Mouse (Mus musculus) liver, embryonic 12.5 days (tissue): ENCODE measurements around the gene Insig1. TPM values are rescaled to one million over a fixed set of nuclear protein-coding genes. Genes with fewer than 3 reads are reported as not detected.

ENCODE experiments used
- ATAC-seq: fragments of 200-750 bp; cut with Nextera tagmentation; 2 replicates; pipeline ENCODE4 v1.8.0; 2017; ENCODE audit warnings: moderate number of reproducible peaks, mild to moderate bottlenecking, moderate library complexity
- H3K27ac ChIP-seq: fragments of 300-500 bp; sonication (generic); 2 replicates; pipeline ENCODE4 v1.5.1; 2016; ENCODE audit warnings: mild to moderate bottlenecking
- H3K27me3 ChIP-seq: fragments of 300-500 bp; sonication (generic); replicated peaks from 2 replicates; pipeline ENCODE4 v1.6.1; 2016; ENCODE audit warnings: mild to moderate bottlenecking, moderate library complexity
- H3K36me3 ChIP-seq: fragments of 300-500 bp; sonication (generic); 2 replicates; pipeline ENCODE4 v1.6.1; 2016; ENCODE audit warnings: mild to moderate bottlenecking, moderate library complexity
- H3K4me1 ChIP-seq: fragments of 300-500 bp; sonication (generic); 2 replicates; pipeline ENCODE4 v1.6.1; 2016
- H3K4me2 ChIP-seq: fragments of 300-500 bp; sonication (generic); 2 replicates; pipeline ENCODE4 v1.6.1; 2016; ENCODE audit warnings: mild to moderate bottlenecking, moderate library complexity
- H3K4me3 ChIP-seq: fragments of 300-500 bp; sonication (generic); 2 replicates; pipeline ENCODE4 v1.5.1; 2016; ENCODE audit warnings: mild to moderate bottlenecking, moderate library complexity
- H3K9ac ChIP-seq: fragments of 300-500 bp; sonication (generic); 2 replicates; pipeline ENCODE4 v1.6.1; 2016; ENCODE audit warnings: mild to moderate bottlenecking, moderate library complexity
- H3K9me3 ChIP-seq: fragments of 300-500 bp; sonication (generic); replicated peaks from 2 replicates; pipeline ENCODE4 v1.6.1; 2016; ENCODE audit warnings: mild to moderate bottlenecking, moderate library complexity
- WGBS: fragments of 180-500 bp; shearing (Covaris S2); methylation state at CpG from one replicate; pipeline ENCODE4 v1.1.7; 2016; ENCODE audit not compliant: insufficient replicate concordance; 5-methylcytosine and 5-hydroxymethylcytosine counted together
- polyA plus RNA-seq: library from polyadenylated mRNA; unstranded; fragments of >200 nt; fragmentation: Nextera tagmentation; extraction: Ambion mirVana; gene quantifications from 2 replicates; pipeline ENCODE4 v1.2.1, GENCODE M21; 2016

Insig1 gene
- 51.5 and 58.2 TPM in 2 replicates for polyA plus RNA-seq

DNA sequence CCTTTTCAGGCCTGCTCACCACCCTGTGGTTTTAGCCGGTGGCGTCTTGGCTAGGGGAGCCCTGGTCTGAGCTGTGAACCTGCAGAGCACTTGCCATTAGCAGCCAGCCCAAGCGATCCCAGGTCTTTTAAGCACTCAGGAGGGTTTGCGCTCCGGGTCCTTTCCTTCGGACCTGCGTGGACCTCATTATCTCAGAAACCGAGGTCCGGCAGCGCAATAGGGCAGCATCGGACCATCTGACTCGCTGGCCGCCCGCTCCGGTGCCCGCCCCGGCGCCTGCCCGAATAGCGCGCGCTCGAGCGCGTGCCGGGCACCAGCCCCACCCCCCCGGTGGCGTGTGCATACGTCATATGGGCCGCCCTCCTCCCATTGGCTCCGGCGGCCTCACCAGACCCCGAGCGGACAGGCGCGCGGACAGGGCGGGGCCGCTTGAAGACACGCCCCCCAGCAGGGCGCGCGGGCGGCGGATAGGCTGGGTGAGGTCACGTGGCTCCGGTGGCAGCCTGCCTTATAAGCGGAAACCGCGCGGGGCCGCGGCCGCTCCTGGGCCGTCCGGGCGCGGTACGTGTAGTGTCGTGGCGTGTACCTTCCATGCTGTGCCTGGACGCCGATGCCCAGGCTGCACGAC, at the start of gene Insig1:
Insig1 (plus strand) TSS at position 536 of the 628 bp plus-strand sequence.
- peak within 1 kb of the TSS; percentile 96 for H3K4me2 ChIP-seq
- H3K36me3 ChIP-seq, result peaks cover 34% of the 10 kb centered on the region
- no peaks in the 10 kb centered on the region for H3K27me3 ChIP-seq
- H3K27ac ChIP-seq, result peak within 1 kb of the TSS; percentile 92
- H3K4me1 ChIP-seq, result peaks cover 64% of the 10 kb centered on the region
- WGBS, result under 1% methylated on average over 64 of the region's 64 CpGs
- no peaks in the 10 kb centered on the region for H3K9me3 ChIP-seq
- peak within 1 kb of the TSS; percentile 80 for H3K4me3 ChIP-seq
- ATAC-seq, result peak; percentile 89
- H3K9ac ChIP-seq, result peak within 1 kb of the TSS; percentile 85

DNA sequence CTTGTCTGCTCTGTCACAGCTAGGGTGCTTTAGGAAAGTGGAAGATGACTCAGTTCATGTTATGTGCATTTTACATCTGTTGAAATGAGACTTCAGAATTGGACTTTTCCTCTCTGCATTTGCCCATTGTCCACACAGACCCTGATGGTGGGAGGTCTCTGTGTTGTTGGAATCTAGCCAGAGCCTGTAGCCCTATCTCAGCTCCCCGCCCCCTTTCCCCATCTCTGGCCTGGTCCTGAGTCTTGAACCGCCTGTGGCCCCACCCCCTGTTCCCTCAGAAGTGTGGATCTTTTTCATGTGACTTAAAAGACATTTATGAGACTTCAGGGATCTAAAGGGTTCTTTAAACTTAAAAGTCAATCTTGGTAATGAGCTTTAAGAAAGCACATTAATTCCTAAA, 47.7 kb upstream of the Insig1 start:
- no peak overlapping the region for H3K4me2 ChIP-seq
- H3K27me3 ChIP-seq, result no peaks in the 10 kb centered on the region
- 47% methylated on average over 2 of the region's 2 CpGs for WGBS
- H3K9me3 ChIP-seq, result no peaks in the 10 kb centered on the region
- no peak overlapping the region for H3K9ac ChIP-seq
- H3K4me1 ChIP-seq, result no peaks in the 10 kb centered on the region
- H3K4me3 ChIP-seq, result no peak overlapping the region
- H3K27ac ChIP-seq, result no peak overlapping the region
- H3K36me3 ChIP-seq, result no peaks in the 10 kb centered on the region
- ATAC-seq, result no peak

DNA sequence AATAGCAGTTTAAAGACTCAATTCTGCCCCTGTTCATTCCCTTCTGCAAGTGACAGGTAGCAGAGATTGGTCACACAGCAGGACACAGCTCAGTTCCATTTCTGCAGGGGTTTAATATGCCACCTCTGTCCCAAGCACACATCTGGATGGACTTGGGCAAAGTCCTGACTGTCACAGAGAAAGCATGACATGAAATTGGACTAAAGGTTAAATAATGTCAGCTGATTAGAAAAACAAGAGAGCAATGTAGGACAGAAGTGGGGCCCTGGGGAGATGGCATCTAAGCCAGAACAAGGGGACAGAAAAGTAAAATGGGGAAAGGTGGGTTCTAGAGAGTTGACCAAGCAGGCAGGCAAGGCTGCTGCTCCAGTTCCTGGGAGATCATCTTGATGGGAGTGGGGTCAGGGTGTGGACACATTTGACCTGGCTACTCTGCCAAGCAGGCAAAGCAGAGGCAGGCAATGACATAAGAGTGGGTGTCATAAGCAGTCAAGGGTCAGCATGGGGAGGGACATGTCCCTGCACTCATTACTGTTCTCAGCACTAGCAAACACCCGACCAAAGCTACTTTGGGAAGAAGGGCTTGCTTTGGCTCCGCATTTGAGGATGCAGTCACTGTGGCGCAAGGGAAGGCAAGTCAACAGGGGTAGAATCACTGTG, 39.5 kb upstream of the Insig1 start:
- no peaks in the 10 kb centered on the region for H3K9me3 ChIP-seq
- H3K27me3 ChIP-seq, result no peaks in the 10 kb centered on the region; the same call in 1 of the 2 replicates
- H3K4me3 ChIP-seq, result no peak overlapping the region
- no peak overlapping the region for H3K9ac ChIP-seq
- no peaks in the 10 kb centered on the region for H3K36me3 ChIP-seq
- H3K27ac ChIP-seq, result no peak overlapping the region
- no peak for ATAC-seq
- H3K4me1 ChIP-seq, result no peaks in the 10 kb centered on the region; the same call in 1 of the 2 replicates
- H3K4me2 ChIP-seq, result no peak overlapping the region
- 72% methylated on average over 3 of the region's 3 CpGs for WGBS

DNA sequence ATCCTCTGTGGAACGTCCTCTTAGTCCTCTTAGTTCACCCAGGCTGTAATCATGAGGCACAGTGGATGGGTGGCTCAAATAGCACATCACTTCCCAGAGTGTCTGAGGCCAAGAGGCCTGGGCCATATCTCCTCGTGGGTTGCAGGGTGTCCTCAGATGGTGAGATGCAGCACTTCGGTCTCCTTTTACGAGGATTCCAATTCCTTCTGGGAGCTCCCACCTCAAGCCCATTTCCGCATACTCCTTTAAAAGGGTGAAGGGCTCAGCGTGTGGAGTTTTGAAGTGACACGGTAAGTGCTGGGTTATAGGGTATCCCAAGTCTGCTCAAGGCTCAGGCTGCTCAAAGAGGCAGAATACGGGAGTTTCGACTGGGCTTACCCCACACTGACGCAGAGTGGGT, 38.3 kb upstream of the Insig1 start:
- Histone ChIP-seq H3K27me3 (no peaks in the 10 kb centered on the region; the same call in 1 of the 2 replicates), H3K27ac (no peak overlapping the region), H3K36me3 (no peaks in the 10 kb centered on the region), H3K4me1 (peaks cover 4% of the 10 kb centered on the region), H3K9me3 (no peaks in the 10 kb centered on the region), H3K4me2 (no peak overlapping the region), H3K9ac (no peak overlapping the region), H3K4me3 (no peak overlapping the region)
- ATAC-seq, result no peak
- 75% methylated on average over 10 of the region's 10 CpGs for WGBS

DNA sequence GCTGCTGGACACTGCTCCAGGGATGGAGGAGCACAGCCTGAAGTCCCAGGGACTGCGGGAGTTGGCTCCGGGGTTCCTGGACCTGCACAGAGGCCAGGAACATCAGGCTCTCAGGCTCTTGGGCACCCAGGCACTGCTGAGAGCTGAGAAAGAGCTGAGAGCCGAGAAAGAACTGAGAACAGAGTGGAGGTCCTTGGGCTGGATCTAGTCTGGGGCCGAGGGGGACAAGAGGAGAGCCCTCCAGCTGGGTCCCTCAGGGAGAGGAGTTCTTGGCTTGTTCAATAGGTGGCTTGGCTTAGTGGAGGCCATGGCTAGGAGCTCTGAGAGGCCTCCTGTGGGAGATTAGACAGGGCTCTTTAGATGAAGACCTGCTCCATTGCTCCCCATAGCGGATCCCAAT, 37.9 kb upstream of the Insig1 start:
- no peak overlapping the region for H3K4me2 ChIP-seq
- H3K27ac ChIP-seq, result no peak overlapping the region
- H3K27me3 ChIP-seq, result no peaks in the 10 kb centered on the region; the same call in 1 of the 2 replicates
- no peak for ATAC-seq
- no peaks in the 10 kb centered on the region for H3K9me3 ChIP-seq
- H3K4me3 ChIP-seq, result no peak overlapping the region
- WGBS, result 60% methylated on average over 5 of the region's 5 CpGs
- no peaks in the 10 kb centered on the region for H3K36me3 ChIP-seq
- H3K9ac ChIP-seq, result no peak overlapping the region
- H3K4me1 ChIP-seq, result peaks cover 4% of the 10 kb centered on the region

DNA sequence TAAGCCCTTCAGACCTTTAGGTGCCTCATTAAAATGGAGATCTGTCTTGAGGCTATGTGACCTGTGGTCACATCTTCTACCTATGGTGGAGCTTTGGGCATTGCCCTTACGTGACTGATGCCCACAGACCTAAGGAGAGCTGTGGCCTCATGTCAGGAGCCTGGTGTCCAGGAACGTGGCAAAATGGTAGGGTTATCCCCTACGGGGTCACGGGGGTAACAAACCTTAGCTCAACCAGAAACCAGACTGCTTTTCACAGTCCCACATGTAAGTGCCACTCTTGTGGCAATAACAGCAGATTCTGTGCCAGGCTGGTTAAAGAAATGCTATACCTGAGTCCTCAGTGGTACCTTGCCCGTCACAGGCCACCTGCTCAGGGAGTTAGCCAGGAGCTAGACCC, 37.3 kb upstream of the Insig1 start:
- H3K27me3 ChIP-seq, result no peaks in the 10 kb centered on the region; the same call in 1 of the 2 replicates
- H3K36me3 ChIP-seq, result no peaks in the 10 kb centered on the region
- no peak overlapping the region for H3K4me3 ChIP-seq
- no peak overlapping the region for H3K9ac ChIP-seq
- WGBS, result 61% methylated on average over 5 of the region's 5 CpGs
- H3K27ac ChIP-seq, result no peak overlapping the region
- no peaks in the 10 kb centered on the region for H3K9me3 ChIP-seq
- H3K4me1 ChIP-seq, result peaks cover 4% of the 10 kb centered on the region
- no peak overlapping the region for H3K4me2 ChIP-seq
- ATAC-seq, result no peak

DNA sequence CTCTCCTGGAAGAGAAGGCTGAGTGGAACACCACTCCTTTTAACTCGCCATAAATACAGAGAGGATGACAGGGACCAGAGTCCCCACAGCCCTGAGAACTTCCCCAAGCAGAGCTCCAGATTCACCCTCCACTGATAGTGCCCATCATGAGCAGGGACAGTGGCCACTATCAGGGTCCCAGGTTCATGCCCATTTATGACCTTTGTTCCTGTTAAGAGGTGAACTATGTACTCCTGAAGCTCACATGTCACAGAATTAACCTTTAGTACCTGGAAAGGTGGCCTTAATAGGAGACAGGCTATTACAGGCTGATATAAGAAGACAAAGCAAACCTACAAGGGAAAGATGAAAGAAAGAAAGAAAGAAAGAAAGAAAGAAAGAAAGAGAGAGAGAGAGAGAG, 35.2 kb upstream of the Insig1 start:
- no peak overlapping the region for H3K4me3 ChIP-seq
- no peak for ATAC-seq
- no peak overlapping the region for H3K27ac ChIP-seq
- H3K9ac ChIP-seq, result no peak overlapping the region
- H3K36me3 ChIP-seq, result no peaks in the 10 kb centered on the region
- H3K4me1 ChIP-seq, result peaks cover 4% of the 10 kb centered on the region
- no peak overlapping the region for H3K4me2 ChIP-seq
- no peaks in the 10 kb centered on the region for H3K9me3 ChIP-seq
- WGBS, result 42% methylated on average over 1 of the region's 1 CpGs
- no peaks in the 10 kb centered on the region; the same call in 1 of the 2 replicates for H3K27me3 ChIP-seq

DNA sequence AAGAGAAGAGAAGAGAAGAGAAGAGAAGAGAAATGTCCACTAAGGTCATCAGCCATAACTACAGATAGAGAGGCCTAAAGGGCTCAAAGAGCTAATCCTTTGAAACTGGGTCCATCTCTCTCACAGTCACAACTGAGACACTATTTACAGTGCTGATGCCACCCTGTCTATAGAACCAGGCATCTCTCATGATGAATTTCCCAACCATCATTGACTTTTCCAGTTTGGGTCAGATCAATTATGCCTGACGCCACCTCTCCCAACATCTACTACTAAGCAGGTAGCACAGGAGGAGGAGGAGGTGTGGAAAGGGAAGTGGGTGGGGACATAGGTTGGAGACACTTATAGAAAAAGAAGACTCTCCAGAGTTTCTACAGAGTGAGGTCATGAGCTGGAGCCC, 34.6 kb upstream of the Insig1 start:
- H3K9ac ChIP-seq, result no peak overlapping the region
- H3K27me3 ChIP-seq, result no peaks in the 10 kb centered on the region; the same call in 1 of the 2 replicates
- no peak overlapping the region for H3K4me3 ChIP-seq
- no peak overlapping the region for H3K4me2 ChIP-seq
- no peak for ATAC-seq
- 63% methylated on average over 1 of the region's 1 CpGs for WGBS
- H3K36me3 ChIP-seq, result no peaks in the 10 kb centered on the region
- peaks cover 4% of the 10 kb centered on the region for H3K4me1 ChIP-seq
- H3K27ac ChIP-seq, result no peak overlapping the region
- H3K9me3 ChIP-seq, result no peaks in the 10 kb centered on the region

DNA sequence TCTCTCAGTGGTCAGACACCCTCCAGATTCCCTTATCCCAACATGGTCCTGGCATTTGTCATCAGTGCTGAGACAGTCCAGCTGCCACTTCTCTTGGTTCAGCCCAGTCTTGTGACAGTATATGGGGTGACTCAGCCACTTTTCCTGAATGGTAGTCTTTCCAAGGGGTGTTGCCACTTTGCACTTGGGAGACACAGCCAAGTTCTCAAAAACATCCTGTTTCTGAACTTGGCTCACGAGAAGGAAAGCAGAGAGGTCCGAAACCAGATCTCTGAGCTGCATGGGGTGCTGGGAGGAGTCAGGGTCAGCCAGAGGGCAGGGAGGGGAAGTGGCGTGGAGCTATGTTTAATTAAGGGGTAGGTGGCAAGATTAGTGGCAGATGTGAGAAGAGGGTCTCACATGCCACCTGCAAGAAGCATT, 34.0 kb upstream of the Insig1 start:
- Histone ChIP-seq H3K4me1 (peaks cover 8% of the 10 kb centered on the region), H3K9ac (no peak overlapping the region), H3K27me3 (no peaks in the 10 kb centered on the region; the same call in 1 of the 2 replicates), H3K4me3 (no peak overlapping the region), H3K27ac (no peak overlapping the region), H3K9me3 (no peaks in the 10 kb centered on the region), H3K4me2 (no peak overlapping the region), H3K36me3 (no peaks in the 10 kb centered on the region)
- WGBS, result 11% methylated on average over 3 of the region's 3 CpGs
- ATAC-seq, result no peak

DNA sequence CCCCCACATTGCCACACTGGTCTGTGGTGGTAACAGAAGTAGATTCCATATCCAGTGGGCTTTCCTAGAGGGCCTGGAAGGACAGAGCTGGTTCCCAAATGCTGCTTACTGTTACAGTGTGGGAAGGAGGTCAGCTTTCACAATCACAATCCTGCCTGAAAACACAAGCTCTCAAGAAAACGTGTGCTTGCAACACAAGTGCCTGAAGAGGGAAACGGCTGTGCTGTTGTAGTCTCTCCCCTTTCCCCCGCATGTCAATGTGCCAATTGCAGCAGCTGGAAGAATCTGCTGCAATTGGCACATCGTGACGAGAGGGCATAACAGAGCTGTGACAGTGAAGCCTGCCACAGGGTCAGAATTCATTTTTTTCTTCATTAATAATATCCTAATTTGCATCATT, 33.5 kb upstream of the Insig1 start:
- Histone ChIP-seq H3K27me3 (no peaks in the 10 kb centered on the region; the same call in 1 of the 2 replicates), H3K27ac (no peak overlapping the region), H3K9me3 (no peaks in the 10 kb centered on the region), H3K4me1 (peaks cover 13% of the 10 kb centered on the region), H3K9ac (no peak overlapping the region), H3K4me3 (no peak overlapping the region), H3K36me3 (no peaks in the 10 kb centered on the region), H3K4me2 (no peak overlapping the region)
- ATAC-seq, result no peak
- WGBS, result 42% methylated on average over 5 of the region's 5 CpGs

DNA sequence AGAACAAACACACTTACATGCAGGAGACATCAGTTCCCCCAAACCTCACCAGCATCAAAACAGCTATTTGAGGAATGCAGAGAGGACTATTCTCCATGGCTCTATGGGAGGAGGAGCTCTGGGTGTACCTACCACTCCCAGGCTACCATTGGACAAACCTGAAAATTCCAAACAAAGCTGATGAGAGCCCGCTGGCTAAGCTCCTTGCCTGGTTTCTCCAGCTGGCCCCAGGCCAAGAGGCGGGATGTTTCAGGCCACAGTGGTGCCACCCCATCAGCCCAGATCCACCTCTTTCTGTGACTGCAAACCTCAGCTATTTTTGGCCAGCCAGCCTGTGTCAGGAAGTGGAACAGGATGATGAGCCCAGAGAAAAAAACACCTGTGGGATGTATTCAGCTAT, 33.0 kb upstream of the Insig1 start:
- no peak overlapping the region for H3K27ac ChIP-seq

DNA sequence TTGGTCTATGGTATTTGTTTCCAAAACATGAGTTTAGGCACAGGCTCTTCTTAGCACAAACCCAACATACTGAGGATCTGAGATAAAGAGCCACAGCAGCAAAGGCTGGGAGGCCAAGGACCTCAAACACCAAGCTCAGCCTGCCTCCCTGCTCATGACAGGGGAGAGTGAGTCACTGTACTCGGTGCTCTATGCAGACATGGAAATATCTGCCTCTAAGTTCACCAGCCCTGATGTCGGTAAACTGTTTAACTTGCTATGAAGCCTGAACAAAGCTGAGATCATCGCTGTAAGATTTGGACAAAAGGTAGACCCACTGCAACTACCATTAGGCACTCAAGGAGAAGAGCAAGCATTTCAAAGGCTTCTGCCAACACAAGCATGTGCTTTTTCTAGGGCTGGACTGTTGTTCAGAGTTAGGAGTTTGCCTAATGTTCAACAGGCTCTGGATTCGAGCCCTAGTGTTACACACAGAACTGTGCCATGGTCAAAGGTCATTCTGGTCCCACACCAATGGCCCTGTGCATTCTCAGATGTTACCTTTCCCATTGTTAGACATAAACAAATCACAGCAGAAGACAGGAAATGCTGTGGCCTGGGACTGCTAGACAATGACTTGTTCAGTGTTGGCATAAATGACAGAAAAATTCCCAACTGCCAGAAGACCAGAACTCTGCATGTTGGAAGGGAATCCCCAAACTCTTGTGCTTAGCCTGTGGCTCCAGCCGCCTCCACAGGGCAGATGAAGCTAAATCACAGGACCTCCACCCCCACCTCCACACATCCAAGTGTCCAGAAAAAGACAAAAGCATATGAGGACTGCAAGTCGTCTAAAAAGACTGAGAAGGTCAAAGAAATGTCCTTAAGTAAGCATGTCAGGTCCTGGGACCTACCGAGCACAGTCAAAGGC, 31.2 kb upstream of the Insig1 start:
- Histone ChIP-seq H3K36me3 (no peaks in the 10 kb centered on the region), H3K4me3 (no peak overlapping the region), H3K9me3 (no peaks in the 10 kb centered on the region), H3K27me3 (no peaks in the 10 kb centered on the region; the same call in 1 of the 2 replicates), H3K4me1 (peaks cover 18% of the 10 kb centered on the region), H3K4me2 (no peak overlapping the region), H3K27ac (no peak overlapping the region), H3K9ac (no peak overlapping the region)
- ATAC-seq, result no peak
- 56% methylated on average over 7 of the region's 7 CpGs for WGBS

More for the DNA sequence above, 33.0 kb upstream of the Insig1 start:
- Histone ChIP-seq H3K9ac (no peak overlapping the region), H3K27me3 (no peaks in the 10 kb centered on the region; the same call in 1 of the 2 replicates), H3K4me2 (no peak overlapping the region), H3K9me3 (no peaks in the 10 kb centered on the region), H3K4me3 (no peak overlapping the region), H3K36me3 (no peaks in the 10 kb centered on the region), H3K4me1 (peaks cover 17% of the 10 kb centered on the region)
- ATAC-seq, result no peak
- WGBS, result 57% methylated on average over 2 of the region's 2 CpGs
